Comparison of ENCODE assay signal across 9 mouse cellular contexts in genomic region chr5:143268985-143269362, GRCm38 (mm10). TPM values are rescaled to one million over a fixed set of nuclear protein-coding genes. Genes with fewer than 3 reads are reported as not detected.
DNase-seq lines count a peak whose midpoint lies in the region; ATAC-seq and TF ChIP-seq lines count a peak whose summit lies in the region.
"Had no signal": no experiment of that assay in that cellular context is flagged by ENCODE, and none has a peak within 500 bp of the region (broad histone marks: within the 10 kb centered on the region; RNA-seq: fewer than 3 reads in every experiment).

No protein-coding gene starts in this region.

- 25% methylated on average over 8 of the region's 8 CpGs for WGBS in heart, embryonic 14.5 days
- 25% methylated on average over 8 of the region's 8 CpGs for WGBS in hindbrain, embryonic 11.5 days
- WGBS in midbrain, embryonic 12.5 days: 24% methylated on average over 8 of the region's 8 CpGs

- POLR2A ChIA-PET in Patski (lab: Charles Lee): interaction anchor here (0.8 to 0.9 kb wide), 2 partner anchors 11 to 18 kb away, joined by 3 read pairs; no protein-coding TSS in a partner anchor

- H3K9ac ChIP-seq in heart, embryonic 14.5 days (ENCODE audit: low read length): peak overlapping the region; percentile 94
- H3K9ac ChIP-seq in hindbrain, embryonic 11.5 days (ENCODE audit: low read depth, low read length): peak overlapping the region; percentile 98
- H3K9ac ChIP-seq in midbrain, embryonic 12.5 days (replicated peaks): peak overlapping the region; percentile 99

- no peaks in the 10 kb centered on the region for H3K27me3 ChIP-seq in heart, embryonic 14.5 days (ENCODE audit: control insufficient read depth, insufficient read depth, low read length)
- H3K27me3 ChIP-seq in Patski: no peaks in the 10 kb centered on the region
- H3K27me3 ChIP-seq in hindbrain, embryonic 11.5 days (ENCODE audit: control insufficient read depth, insufficient read depth, low read length): no peaks in the 10 kb centered on the region
- no peaks in the 10 kb centered on the region for H3K27me3 ChIP-seq in midbrain, embryonic 12.5 days

- H3K9me3 ChIP-seq in heart, embryonic 14.5 days (ENCODE audit: control insufficient read depth, low read length): no peaks in the 10 kb centered on the region
- no peaks in the 10 kb centered on the region for H3K9me3 ChIP-seq in hindbrain, embryonic 11.5 days (ENCODE audit: control insufficient read depth, low read length)
- H3K9me3 ChIP-seq in midbrain, embryonic 12.5 days: no peaks in the 10 kb centered on the region

- no peak for ATAC-seq in heart, embryonic 14.5 days (ENCODE audit: insufficient number of reproducible peaks, insufficient read depth, low FRiP score, low read depth)
- peak; percentile 1 for ATAC-seq in Patski
- 0 out of 2 replicates have a peak, but pooled peaks have one; percentile 3 for ATAC-seq in hindbrain, embryonic 11.5 days (ENCODE audit: low FRiP score)
- ATAC-seq in midbrain, embryonic 12.5 days (ENCODE audit: low FRiP score, low read depth): no peak

- CTCF ChIA-PET in Patski (lab: Charles Lee): no interaction called here

- H3K4me1 ChIP-seq in heart, embryonic 14.5 days (ENCODE audit: control insufficient read depth in 2 of 2, insufficient read depth in 2 of 2, low read length in 2 of 2): peaks cover 17 to 25% of the 10 kb centered on the region in 2 experiments
- H3K4me1 ChIP-seq in hindbrain, embryonic 11.5 days (replicated peaks; ENCODE audit: control insufficient read depth, insufficient read depth, low read length): peaks cover 8% of the 10 kb centered on the region; the same call in 1 of the 2 replicates
- H3K4me1 ChIP-seq in midbrain, embryonic 12.5 days: peaks cover 25% of the 10 kb centered on the region

- in situ Hi-C loops in Patski (cut with MboI; ENCODE audit: low pct_unique_long_range_greater_than_20kb): no loop called here

- DNase-seq in heart, adult 8-10 months (ENCODE audit: low spot score): no peak
- no peak for DNase-seq in Patski (ENCODE audit: low read depth, low spot score)
- DNase-seq in hindbrain, embryonic 11.5 days (ENCODE audit: low spot score): no peak
- DNase-seq in embryo, embryonic 10 days (ENCODE audit: low spot score): no peak
- DNase-seq in frontal cortex, postnatal 14 days (ENCODE audit: low spot score in 2 of 2): no peak
- no peak for DNase-seq in kidney, adult 8-10 months

- peak overlapping the region; percentile 88 for H3K4me2 ChIP-seq in heart, embryonic 14.5 days (ENCODE audit: low read length)
- H3K4me2 ChIP-seq in hindbrain, embryonic 11.5 days (replicated peaks; ENCODE audit: low read depth, low read length): peak overlapping the region; percentile 95
- peak overlapping the region; percentile 97 for H3K4me2 ChIP-seq in midbrain, embryonic 12.5 days (replicated peaks)

- TF ChIP-seq CTCF in Patski (IDR thresholded peaks at IDR 0.05): no peak

- H3K36me3 ChIP-seq in heart, embryonic 14.5 days (ENCODE audit: control insufficient read depth, insufficient read depth, low read length): peaks cover 8% of the 10 kb centered on the region
- H3K36me3 ChIP-seq in hindbrain, embryonic 11.5 days (ENCODE audit: control insufficient read depth, insufficient read depth, low read length): no peaks in the 10 kb centered on the region
- peaks cover 10% of the 10 kb centered on the region for H3K36me3 ChIP-seq in midbrain, embryonic 12.5 days

- peak overlapping the region; percentile 92 to 97 for H3K4me3 ChIP-seq in heart, embryonic 14.5 days (ENCODE audit: control insufficient read depth in 1 of 2, insufficient read depth in 1 of 2, low read depth in 1 of 2, low read length in 2 of 2)
- H3K4me3 ChIP-seq in hindbrain, embryonic 11.5 days (ENCODE audit: low read depth, low read length): peak overlapping the region; percentile 83
- peak overlapping the region; percentile 97 for H3K4me3 ChIP-seq in midbrain, embryonic 12.5 days

- 0 out of 4 replicates have a peak overlapping the region, but pooled peaks of 1 of the 2 experiments have one; percentile 9 for H3K27ac ChIP-seq in heart, embryonic 14.5 days (replicated peaks in 1 of 2; ENCODE audit: control insufficient read depth in 1 of 2, insufficient read depth in 1 of 2, low read depth in 2 of 2, low read length in 2 of 2)
- peak overlapping the region; percentile 78; the same call in 1 of the 2 replicates for H3K27ac ChIP-seq in hindbrain, embryonic 11.5 days (ENCODE audit: low read depth, low read length)
- H3K27ac ChIP-seq in midbrain, embryonic 12.5 days (replicated peaks): peak overlapping the region; percentile 83

RNA-seq across cellular contexts. Expression of gene Zfp316, which starts 0.8 kb away (rescaled TPM):
- polyA plus RNA-seq in heart, embryonic 14.5 days (2014; fragmentation: Nextera tagmentation; extraction: Ambion mirVana): 1.1 and 1.6 TPM in 2 replicates
- 1 to 10 TPM; 5.1 to 6.4 (median 5.5) TPM for total RNA-seq in heart, adult 8-10 months (2022)
- polyA plus RNA-seq in Patski (2021): 13.2 TPM
- polyA plus RNA-seq in hindbrain, embryonic 11.5 days (2014; fragmentation: Nextera tagmentation; extraction: Ambion mirVana): 3.4 and 3.6 TPM in 2 replicates
- polyA plus RNA-seq in midbrain, embryonic 12.5 days (2016; fragmentation: Nextera tagmentation; extraction: Ambion mirVana): 17.9 and 18.4 TPM in 2 replicates

RNA-seq across cellular contexts. Expression of gene Zfp853, which starts 24.4 kb away (rescaled TPM):
- 0.07 TPM in 1 of 2 replicates, not detected in the other for polyA plus RNA-seq in heart, embryonic 14.5 days (2014; fragmentation: Nextera tagmentation; extraction: Ambion mirVana)
- total RNA-seq in heart, adult 8-10 months (2022): under 1 TPM in 1 of 4 experiments, not detected in 3; 0.12 TPM
- not detected for polyA plus RNA-seq in Patski (2021)
- not detected in 2 replicates for polyA plus RNA-seq in hindbrain, embryonic 11.5 days (2014; fragmentation: Nextera tagmentation; extraction: Ambion mirVana)
- 0.08 TPM in 1 of 2 replicates, not detected in the other for polyA plus RNA-seq in midbrain, embryonic 12.5 days (2016; fragmentation: Nextera tagmentation; extraction: Ambion mirVana)

RNA-seq across cellular contexts. Expression of gene Zfp12, which starts 34.0 kb away (rescaled TPM):
- polyA plus RNA-seq in heart, embryonic 14.5 days (2014; fragmentation: Nextera tagmentation; extraction: Ambion mirVana): 9.4 and 9.7 TPM in 2 replicates
- total RNA-seq in heart, adult 8-10 months (2022): 1 to 10 TPM; 8.7 to 9.6 (median 9.2) TPM
- 20.9 TPM for polyA plus RNA-seq in Patski (2021)
- polyA plus RNA-seq in hindbrain, embryonic 11.5 days (2014; fragmentation: Nextera tagmentation; extraction: Ambion mirVana): 20.3 and 24.3 TPM in 2 replicates
- polyA plus RNA-seq in midbrain, embryonic 12.5 days (2016; fragmentation: Nextera tagmentation; extraction: Ambion mirVana): 28.2 and 29.0 TPM in 2 replicates

RNA-seq across cellular contexts. Expression of gene Spdye4a, which starts 42.3 kb away (rescaled TPM):
- not detected in 2 replicates for polyA plus RNA-seq in heart, embryonic 14.5 days (2014; fragmentation: Nextera tagmentation; extraction: Ambion mirVana)
- total RNA-seq in heart, adult 8-10 months (2022): not detected
- not detected for polyA plus RNA-seq in Patski (2021)
- polyA plus RNA-seq in hindbrain, embryonic 11.5 days (2014; fragmentation: Nextera tagmentation; extraction: Ambion mirVana): not detected in 2 replicates
- polyA plus RNA-seq in midbrain, embryonic 12.5 days (2016; fragmentation: Nextera tagmentation; extraction: Ambion mirVana): not detected in 2 replicates
- total RNA-seq: gastrocnemius, postnatal 10 days had no signal

RNA-seq across cellular contexts. Expression of gene E130309D02Rik, which starts 46.2 kb away (rescaled TPM):
- polyA plus RNA-seq in heart, embryonic 14.5 days (2014; fragmentation: Nextera tagmentation; extraction: Ambion mirVana): 17.7 and 18.4 TPM in 2 replicates
- 10 to 100 TPM; 13.4 to 20.7 (median 16.7) TPM for total RNA-seq in heart, adult 8-10 months (2022)
- 35.1 TPM for polyA plus RNA-seq in Patski (2021)
- polyA plus RNA-seq in hindbrain, embryonic 11.5 days (2014; fragmentation: Nextera tagmentation; extraction: Ambion mirVana): 34.1 and 42.9 TPM in 2 replicates
- polyA plus RNA-seq in midbrain, embryonic 12.5 days (2016; fragmentation: Nextera tagmentation; extraction: Ambion mirVana): 54.1 and 55.5 TPM in 2 replicates

Comparison
In these comparisons a context has a peak if more than half of its experiments do, and no peak if none do; other contexts are left out.
1. ATAC-seq: peak in Patski (single experiment) and hindbrain, embryonic 11.5 days (single experiment); none in heart, embryonic 14.5 days (single experiment) and midbrain, embryonic 12.5 days (single experiment).
2. Peak in every context shown above with its lines, with median percentiles within 50 percentile points of each other: H3K4me2 ChIP-seq, H3K4me3 ChIP-seq and H3K9ac ChIP-seq.